Comparison of ENCODE assay signal across 9 mouse cellular contexts in the genomic region with DNA sequence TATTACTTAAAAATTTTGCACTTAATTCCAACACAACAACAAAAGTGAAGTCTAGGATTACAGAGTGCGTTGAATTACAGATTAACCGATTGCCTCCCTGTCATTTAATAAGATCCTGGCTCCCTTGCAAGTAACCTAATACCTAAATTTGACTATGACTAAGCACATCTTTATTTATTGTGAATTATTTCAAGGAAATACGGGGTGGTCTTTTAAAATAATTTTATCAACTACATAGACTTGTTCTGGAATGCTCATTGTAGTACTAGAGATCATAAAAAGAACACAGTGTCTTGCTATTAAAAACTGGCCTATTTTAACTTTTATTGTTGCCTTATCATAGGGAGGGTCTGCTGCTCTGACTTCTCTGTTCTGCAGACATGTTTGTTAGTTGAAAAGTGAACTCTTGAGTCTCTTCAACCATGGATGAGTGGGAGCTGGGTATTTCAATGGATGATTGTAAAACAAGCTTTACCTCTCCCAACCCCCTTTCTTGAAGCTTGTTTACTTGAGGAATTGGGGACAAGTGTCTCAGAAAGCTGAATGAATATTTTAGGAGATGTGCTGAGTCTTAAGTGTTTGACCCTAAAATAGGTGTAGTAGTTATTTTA. TPM values are rescaled to one million over a fixed set of nuclear protein-coding genes. Genes with fewer than 3 reads are reported as not detected.
DNase-seq lines count a peak whose midpoint lies in the region; ATAC-seq and TF ChIP-seq lines count a peak whose summit lies in the region.
"Had no signal": no experiment of that assay in that cellular context is flagged by ENCODE, and none has a peak within 500 bp of the region (broad histone marks: within the 10 kb centered on the region; RNA-seq: fewer than 3 reads in every experiment).

No protein-coding gene starts in this region.

- peak overlapping the region; percentile 100; the same call in 1 of the 2 replicates for H3K9ac ChIP-seq in lung, postnatal 0 days (replicated peaks; ENCODE audit: low read depth)
- H3K9ac ChIP-seq in forebrain, embryonic 11.5 days (ENCODE audit: low read length) = no peak overlapping the region
- H3K9ac ChIP-seq in limb, embryonic 14.5 days (ENCODE audit: low read depth, low read length, severe bottlenecking) = peak overlapping the region; percentile 99
- peak overlapping the region; percentile 89 for H3K9ac ChIP-seq in stomach, postnatal 0 days (ENCODE audit: low read length)

- H3K4me1 ChIP-seq in lung, postnatal 0 days (ENCODE audit: insufficient read depth, low read depth, low read length) = peaks cover 20% of the 10 kb centered on the region; the same call in 1 of the 2 replicates
- H3K4me1 ChIP-seq in forebrain, embryonic 11.5 days (replicated peaks; ENCODE audit: control insufficient read depth, insufficient read depth, low read length) = 0 out of 2 replicates have a peak, but pooled peaks cover 2% of the 10 kb centered on the region
- peaks cover 16% of the 10 kb centered on the region; the same call in 1 of the 2 replicates for H3K4me1 ChIP-seq in limb, embryonic 14.5 days (ENCODE audit: control insufficient read depth, insufficient read depth, low read length)
- peaks cover 2% of the 10 kb centered on the region; the same call in 1 of the 2 replicates for H3K4me1 ChIP-seq in stomach, postnatal 0 days (replicated peaks; ENCODE audit: control insufficient read depth, insufficient read depth)

- DNase-seq in lung, postnatal 0 days (ENCODE audit: low spot score) = no peak
- DNase-seq in lung, postnatal 36 days = no peak
- DNase-seq in forebrain, embryonic 11.5 days (ENCODE audit: low spot score) = no peak
- no peak for DNase-seq in limb, embryonic 14.5 days (ENCODE audit: low spot score)
- no peak for DNase-seq in stomach, postnatal 0 days (ENCODE audit: low spot score)
- DNase-seq in embryo, embryonic 9.5 days (ENCODE audit: extremely low spot score) = no peak
- DNase-seq in frontal cortex, postnatal 14 days (ENCODE audit: low spot score in 2 of 2) = no peak

- peak overlapping the region; percentile 76 for H3K4me2 ChIP-seq in lung, postnatal 0 days (replicated peaks; ENCODE audit: low read depth, low read length)
- H3K4me2 ChIP-seq in forebrain, embryonic 11.5 days (ENCODE audit: low read depth, low read length, severe bottlenecking) = peak overlapping the region; percentile 90
- peak overlapping the region; percentile 65 for H3K4me2 ChIP-seq in limb, embryonic 14.5 days (replicated peaks; ENCODE audit: low read depth, low read length, severe bottlenecking)
- peak overlapping the region; percentile 63 for H3K4me2 ChIP-seq in stomach, postnatal 0 days (replicated peaks; ENCODE audit: low read depth)

- TF ChIP-seq CTCF in lung, postnatal 0 days (IDR thresholded peaks at IDR 0.05) = no peak
- no peak for TF ChIP-seq CTCF in stomach, postnatal 0 days (IDR thresholded peaks at IDR 0.05; ENCODE audit: low read depth)

- no peak for ATAC-seq in lung, postnatal 0 days
- no peak for ATAC-seq in forebrain, embryonic 11.5 days (replicated peaks; ENCODE audit: low FRiP score)
- ATAC-seq in limb, embryonic 14.5 days (ENCODE audit: low FRiP score, low read depth) = no peak
- ATAC-seq in stomach, postnatal 0 days (ENCODE audit: low FRiP score, low TSS enrichment) = no peak

- no peak overlapping the region for H3K27ac ChIP-seq in lung, postnatal 0 days (ENCODE audit: low read length)
- no peak overlapping the region for H3K27ac ChIP-seq in forebrain, embryonic 11.5 days (ENCODE audit: low read depth, low read length)
- H3K27ac ChIP-seq in limb, embryonic 14.5 days (replicated peaks; ENCODE audit: low read depth, low read length) = no peak overlapping the region
- no peak overlapping the region for H3K27ac ChIP-seq in stomach, postnatal 0 days (replicated peaks)

- TF ChIP-seq EP300 in lung, postnatal 0 days (IDR thresholded peaks at IDR 0.05) = no peak
- no peak for TF ChIP-seq EP300 in stomach, postnatal 0 days (optimal IDR thresholded peaks at IDR 0.05)

- H3K27me3 ChIP-seq in lung, postnatal 0 days (replicated peaks; ENCODE audit: insufficient read depth, low read length) = no peaks in the 10 kb centered on the region
- no peaks in the 10 kb centered on the region for H3K27me3 ChIP-seq in forebrain, embryonic 11.5 days (ENCODE audit: control insufficient read depth, insufficient read depth, low read length)
- H3K27me3 ChIP-seq in limb, embryonic 14.5 days (ENCODE audit: control insufficient read depth, insufficient read depth, low read length) = no peaks in the 10 kb centered on the region
- H3K27me3 ChIP-seq in stomach, postnatal 0 days (ENCODE audit: control insufficient read depth, insufficient read depth, low read length) = no peaks in the 10 kb centered on the region

- 15% methylated on average over 3 of the region's 3 CpGs for WGBS in lung, postnatal 0 days
- WGBS in forebrain, embryonic 11.5 days = 38% methylated on average over 3 of the region's 3 CpGs
- WGBS in limb, embryonic 14.5 days = 21% methylated on average over 3 of the region's 3 CpGs
- WGBS in stomach, postnatal 0 days = 16% methylated on average over 3 of the region's 3 CpGs

- H3K4me3 ChIP-seq in lung, postnatal 0 days (ENCODE audit: low read depth, low read length) = peak overlapping the region; percentile 99
- H3K4me3 ChIP-seq in forebrain, embryonic 11.5 days (ENCODE audit: low read depth, low read length) = peak overlapping the region; percentile 99
- peak overlapping the region; percentile 100 for H3K4me3 ChIP-seq in limb, embryonic 14.5 days (replicated peaks; ENCODE audit: low read length)
- peak overlapping the region; percentile 61 for H3K4me3 ChIP-seq in stomach, postnatal 0 days (ENCODE audit: low read depth, low read length)

- TF ChIP-seq POLR2A in limb, embryonic 14.5 days (IDR thresholded peaks at IDR 0.05; ENCODE audit: borderline replicate concordance, extremely low read depth, insufficient read depth, insufficient read length) = no peak

- 0 out of 2 replicates have a peak, but pooled peaks cover 4% of the 10 kb centered on the region for H3K36me3 ChIP-seq in lung, postnatal 0 days (ENCODE audit: insufficient read depth, low read length)
- peaks cover 6% of the 10 kb centered on the region; the same call in 1 of the 2 replicates for H3K36me3 ChIP-seq in forebrain, embryonic 11.5 days (ENCODE audit: control insufficient read depth, insufficient read depth, low read length)
- H3K36me3 ChIP-seq in limb, embryonic 14.5 days (ENCODE audit: control insufficient read depth, insufficient read depth, low read length) = peaks cover 11% of the 10 kb centered on the region
- no peaks in the 10 kb centered on the region; the same call in 1 of the 2 replicates for H3K36me3 ChIP-seq in stomach, postnatal 0 days (ENCODE audit: control insufficient read depth, insufficient read depth, low read length)

- H3K9me3 ChIP-seq in lung, postnatal 0 days (ENCODE audit: low read length) = no peaks in the 10 kb centered on the region
- H3K9me3 ChIP-seq in forebrain, embryonic 11.5 days (ENCODE audit: control insufficient read depth, low read length) = no peaks in the 10 kb centered on the region
- no peaks in the 10 kb centered on the region for H3K9me3 ChIP-seq in limb, embryonic 14.5 days (ENCODE audit: control insufficient read depth, low read length)
- no peaks in the 10 kb centered on the region for H3K9me3 ChIP-seq in stomach, postnatal 0 days (ENCODE audit: control insufficient read depth, low read length)

RNA-seq across cellular contexts. Expression of gene Skp1a, which starts 1.4 kb away (rescaled TPM):
- 552 and 571 TPM in 2 replicates for polyA plus RNA-seq in lung, postnatal 0 days (2015; fragmentation: Nextera tagmentation; extraction: Ambion mirVana)
- polyA plus RNA-seq in forebrain, embryonic 11.5 days (2014; fragmentation: Nextera tagmentation; extraction: Ambion mirVana) = 855 and 927 TPM in 2 replicates
- polyA plus RNA-seq in limb, embryonic 14.5 days (2012; rRNA removed) = 134 and 172 TPM in 2 replicates
- 746 and 751 TPM in 2 replicates for polyA plus RNA-seq in limb, embryonic 14.5 days (2014; fragmentation: Nextera tagmentation; extraction: Ambion mirVana)
- 530 and 542 TPM in 2 replicates for polyA plus RNA-seq in stomach, postnatal 0 days (2015; fragmentation: Nextera tagmentation; extraction: Ambion mirVana)

RNA-seq across cellular contexts. Expression of gene Olfr1371, which starts 19.4 kb away (rescaled TPM):
- not detected in 2 replicates for polyA plus RNA-seq in lung, postnatal 0 days (2015; fragmentation: Nextera tagmentation; extraction: Ambion mirVana)
- polyA plus RNA-seq in forebrain, embryonic 11.5 days (2014; fragmentation: Nextera tagmentation; extraction: Ambion mirVana) = not detected in 2 replicates
- polyA plus RNA-seq in limb, embryonic 14.5 days (2012; rRNA removed) = not detected in 2 replicates
- polyA plus RNA-seq in limb, embryonic 14.5 days (2014; fragmentation: Nextera tagmentation; extraction: Ambion mirVana) = not detected in 2 replicates
- polyA plus RNA-seq in stomach, postnatal 0 days (2015; fragmentation: Nextera tagmentation; extraction: Ambion mirVana) = not detected in 2 replicates
- polyA plus RNA-seq: brain, embryonic 14.5 days; small intestine, adult 2 months had no signal

RNA-seq across cellular contexts. Expression of gene Tcf7, which starts 49.7 kb away (rescaled TPM):
- 14.7 and 14.8 TPM in 2 replicates for polyA plus RNA-seq in lung, postnatal 0 days (2015; fragmentation: Nextera tagmentation; extraction: Ambion mirVana)
- polyA plus RNA-seq in forebrain, embryonic 11.5 days (2014; fragmentation: Nextera tagmentation; extraction: Ambion mirVana) = 9.5 and 9.6 TPM in 2 replicates
- 14.0 and 17.6 TPM in 2 replicates for polyA plus RNA-seq in limb, embryonic 14.5 days (2012; rRNA removed)
- polyA plus RNA-seq in limb, embryonic 14.5 days (2014; fragmentation: Nextera tagmentation; extraction: Ambion mirVana) = 13.2 and 14.4 TPM in 2 replicates
- polyA plus RNA-seq in stomach, postnatal 0 days (2015; fragmentation: Nextera tagmentation; extraction: Ambion mirVana) = 3.6 and 3.7 TPM in 2 replicates
